Mouse (Mus musculus) heart, adult 10 weeks (tissue): Measurements from ENCODE around the gene Ndufb11. TPM values are rescaled to one million over a fixed set of nuclear protein-coding genes. Genes with fewer than 3 reads are reported as not detected.

ENCODE experiments used
- polyA plus RNA-seq: library from polyadenylated mRNA; stranded (reverse); fragments of 350-450 nt; fragmentation: Illumina TruSeq; extraction: RNeasy Lipid Tissue Mini Kit (QIAGEN cat#74804); gene quantifications from one replicate; pipeline ENCODE4 v1.2.3, GENCODE M21; 2014; ENCODE audit warnings: low read depth, low replicate concordance

The Ndufb11 gene
- 876 TPM for polyA plus RNA-seq

GRCm38 (mm10) chrX:20617176-20617902 is at the start of gene Ndufb11, which contains the start of gene Rbm10:
Gene Ndufb11 (minus strand): TSS chrX:20617619.
Gene Rbm10 (plus strand): TSS chrX:20617503.

DNA sequence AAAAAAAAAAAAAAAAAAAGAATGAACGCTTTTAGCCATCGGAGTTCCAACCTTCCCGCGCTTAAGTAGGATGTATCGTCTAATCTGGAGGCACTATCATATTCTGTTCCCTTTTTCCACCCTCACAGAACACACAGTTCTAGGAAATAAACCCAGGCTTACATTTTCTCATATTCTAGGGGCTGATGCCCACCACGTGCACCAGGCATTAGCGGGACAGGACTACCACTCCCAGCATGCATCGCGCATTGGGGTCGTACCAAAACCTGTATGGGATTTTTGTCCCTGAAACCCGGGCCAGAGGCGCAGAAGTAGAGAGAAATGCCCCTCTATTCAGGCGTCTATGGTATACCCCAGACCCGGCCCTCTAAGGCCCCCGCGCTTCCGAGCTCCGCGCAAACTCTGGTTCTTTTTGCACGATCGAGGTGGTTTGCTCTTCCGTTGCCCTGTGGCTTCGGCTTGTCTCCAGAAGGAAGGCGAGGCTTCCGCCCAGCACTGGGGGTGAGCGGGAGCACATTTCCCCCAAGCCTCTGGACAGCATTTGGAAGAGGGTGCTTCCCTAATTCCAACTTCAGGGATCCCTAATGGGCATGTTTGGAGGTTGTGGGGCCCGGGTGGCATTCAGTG is 40.7 kb upstream of the Ndufb11 start, which contains the start of gene Uba1:
Uba1 (plus strand) TSS at position 301 of the 627 bp plus-strand sequence.

Other genes starting within 250 kb of the Ndufb11 start
- 1.4 TPM for gene Jade3, start 191.9 kb downstream of the Ndufb11 start, polyA plus RNA-seq
- gene Rgn, start 67.8 kb downstream of the Ndufb11 start, polyA plus RNA-seq = 1.7 TPM
- 24.1 TPM for gene Rbm10, start 116 bp downstream of the Ndufb11 start, polyA plus RNA-seq
- 119 TPM for gene Uba1, start 40.7 kb upstream of the Ndufb11 start, polyA plus RNA-seq
- gene Cdk16, start 70.3 kb upstream of the Ndufb11 start, polyA plus RNA-seq = 133 TPM
- 7.5 TPM for gene Usp11, start 86.3 kb upstream of the Ndufb11 start, polyA plus RNA-seq
- gene Araf, start 180.2 kb upstream of the Ndufb11 start, polyA plus RNA-seq = 117 TPM